Mouse (Mus musculus) T-helper 2 cell (primary cell): Measurements from ENCODE around the gene Ccdc146.

Experiments
- in situ Hi-C: fragments of 300-600 bp; cut with MboI, MseI; formaldehyde crosslinking; loops from one replicate; pipeline ENCODE4 v1.15.1; 2025; ENCODE audit warnings: high pct_unique_total_duplicates

Gene Ccdc146

GRCm38 (mm10) chr5:21265049-21265448, 159.4 kb downstream of the Ccdc146 start:
- in situ Hi-C loops, result loop anchor here (10.0 kb wide), 1 partner anchor 320 kb away; no protein-coding TSS in a partner anchor

DNA sequence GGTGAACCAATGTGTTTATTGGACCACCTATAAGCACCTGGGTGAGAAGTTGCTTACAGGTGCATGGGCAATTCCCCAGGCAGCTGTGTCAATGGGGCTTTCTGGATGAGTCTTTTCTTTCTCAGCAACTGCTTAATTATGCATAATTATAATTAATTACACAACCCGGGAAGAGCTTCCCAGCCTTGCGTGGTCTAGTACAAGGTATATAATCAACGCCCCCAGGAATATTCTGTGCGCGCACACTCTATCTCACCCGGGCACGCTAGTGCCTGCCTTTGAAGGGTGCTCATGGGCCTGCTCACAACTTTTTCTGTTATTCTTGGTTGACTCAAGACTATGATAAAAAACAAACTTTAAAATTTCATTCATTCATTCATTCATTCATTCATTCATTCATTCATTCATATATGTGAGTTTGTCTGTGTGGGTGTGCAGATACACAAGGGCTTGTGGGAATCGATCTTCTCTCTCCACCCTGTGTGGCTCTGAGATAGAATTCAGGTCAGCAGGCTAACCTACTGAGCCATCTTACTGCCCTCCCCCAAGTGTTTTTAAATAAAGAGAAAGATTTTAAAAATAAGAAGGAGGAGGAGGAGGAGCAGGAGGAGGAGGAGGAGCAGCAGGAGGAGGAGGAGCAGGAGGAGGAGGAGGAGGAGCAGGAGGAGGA, 160.0 kb downstream of the Ccdc146 start:
- in situ Hi-C loops, result loop anchor here (10.0 kb wide), 1 partner anchor 320 kb away; no protein-coding TSS in a partner anchor

DNA sequence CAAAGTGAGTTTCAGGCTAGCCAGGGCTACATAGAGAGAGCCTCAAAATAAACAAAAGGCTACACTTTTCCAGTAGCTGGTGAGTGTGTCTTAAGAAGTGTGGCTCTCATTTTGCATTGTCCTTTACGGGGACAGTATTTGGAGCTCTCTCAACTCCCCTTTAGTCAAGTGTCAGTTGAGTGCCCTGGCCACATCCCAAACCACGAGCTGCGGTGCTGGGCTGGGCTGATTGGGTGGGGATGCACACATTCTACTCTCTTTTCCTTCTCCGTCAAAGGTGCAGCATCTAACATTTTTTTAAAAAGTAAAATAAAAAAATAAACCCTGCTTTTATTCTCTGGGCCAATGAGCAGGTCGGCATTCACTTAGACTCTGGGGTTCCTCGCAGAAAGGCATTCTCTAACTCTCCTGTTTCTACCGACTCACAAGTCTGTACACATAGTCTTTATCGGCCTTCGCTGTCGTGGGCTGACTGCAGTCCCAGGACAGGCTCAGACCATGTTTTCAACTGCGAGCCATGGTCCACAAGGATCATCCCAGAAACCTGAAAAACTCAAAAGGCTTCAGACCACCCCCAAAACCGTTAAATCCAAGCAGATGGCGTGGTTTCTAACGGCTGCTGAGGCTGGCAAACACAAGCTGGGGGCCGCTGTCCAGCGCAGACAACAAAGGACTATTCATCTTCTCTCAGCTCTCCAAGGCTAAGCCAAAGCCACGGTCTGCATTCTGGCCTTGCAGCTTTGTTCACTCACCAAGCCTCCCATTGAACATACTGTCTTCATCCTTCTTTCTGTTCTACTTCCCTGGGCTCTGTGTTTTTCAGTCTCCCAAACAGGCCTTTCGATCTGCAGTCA, 161.0 kb downstream of the Ccdc146 start:
- in situ Hi-C loops, result loop anchor here (10.0 kb wide), 1 partner anchor 321 kb away; no protein-coding TSS in a partner anchor

DNA sequence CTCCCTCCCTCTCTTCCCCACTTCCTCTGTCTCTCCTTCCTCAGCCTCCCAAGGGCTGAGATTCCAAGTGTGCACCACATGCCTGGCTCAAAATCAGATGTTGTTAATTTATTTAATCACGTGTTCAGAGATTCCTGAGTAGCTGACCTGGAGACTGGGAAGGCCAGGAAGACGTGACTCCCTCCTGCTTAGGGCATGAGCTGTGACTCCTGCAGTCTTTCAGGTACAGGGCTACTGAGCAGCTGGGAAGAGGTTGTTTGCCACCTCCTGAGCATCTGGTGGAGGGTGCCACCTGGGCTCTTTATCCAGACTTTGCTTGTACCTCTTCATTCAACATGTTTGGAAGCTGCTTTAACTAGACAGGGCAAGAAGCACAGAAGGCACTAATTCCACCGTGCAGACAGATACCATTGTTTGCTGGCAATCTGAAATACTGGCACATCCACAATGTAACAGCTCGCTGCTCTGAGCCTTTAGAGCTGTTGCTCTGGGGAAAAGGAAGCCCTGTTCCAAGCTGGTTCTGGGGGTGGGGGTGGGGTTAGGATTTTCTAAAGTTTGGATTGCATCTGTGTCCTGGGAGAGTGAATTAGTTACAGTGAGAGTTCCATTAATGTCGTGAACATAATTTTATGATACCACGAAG, 163.2 kb downstream of the Ccdc146 start:
- in situ Hi-C loops, result loop anchor here (10.0 kb wide), 1 partner anchor 323 kb away; no protein-coding TSS in a partner anchor

DNA sequence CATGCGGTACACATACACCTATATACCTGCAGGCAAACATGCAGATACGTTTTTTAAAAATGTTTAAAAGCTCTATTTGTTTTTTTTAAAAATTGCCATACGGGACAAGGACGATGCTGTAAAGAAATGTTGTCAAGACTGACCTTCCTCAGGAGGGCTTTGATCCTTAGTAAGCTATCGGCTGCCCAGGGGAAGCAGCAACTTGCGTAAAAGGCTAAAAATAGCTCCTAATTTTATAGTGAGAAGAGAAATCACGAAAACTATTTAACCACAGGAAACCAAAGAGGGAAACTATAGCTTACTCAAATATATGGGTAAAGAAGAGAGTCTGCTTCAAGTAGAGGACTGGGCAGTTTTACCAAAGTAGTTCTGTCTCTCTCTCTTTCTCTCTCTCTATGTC, 163.7 kb downstream of the Ccdc146 start:
- in situ Hi-C loops, result loop anchor here (10.0 kb wide), 1 partner anchor 324 kb away; no protein-coding TSS in a partner anchor

- in situ Hi-C loops, result no loop called here
Observed at GRCm38 (mm10) chr5:21257806-21258205, 166.7 kb downstream of the Ccdc146 start.

GRCm38 (mm10) chr5:21257126-21257525, 167.4 kb downstream of the Ccdc146 start:
- in situ Hi-C loops, result no loop called here

GRCm38 (mm10) chr5:21255551-21256132, 168.8 kb downstream of the Ccdc146 start:
- in situ Hi-C loops, result no loop called here

GRCm38 (mm10) chr5:21254731-21255525, 169.5 kb downstream of the Ccdc146 start:
- in situ Hi-C loops, result no loop called here

DNA sequence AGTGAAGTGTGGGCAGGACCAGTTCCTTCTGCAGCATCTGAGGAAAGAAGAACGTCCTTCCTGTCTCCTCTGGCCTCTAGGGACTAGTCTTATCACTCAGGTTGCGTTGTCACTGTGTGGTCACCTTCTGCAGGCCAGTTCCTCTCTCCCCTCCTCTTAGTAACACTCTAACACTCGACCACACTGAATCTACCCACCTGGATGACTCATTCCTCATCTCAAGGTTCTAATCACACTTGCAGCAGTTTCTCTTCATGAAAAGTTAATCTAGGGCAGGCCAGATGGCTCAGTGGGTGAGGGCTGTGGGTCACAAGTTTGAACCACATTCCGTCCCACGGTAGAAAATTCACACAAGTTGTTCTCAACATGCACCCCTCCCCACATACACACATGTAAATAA, 175.6 kb downstream of the Ccdc146 start:
- in situ Hi-C loops, result no loop called here

DNA sequence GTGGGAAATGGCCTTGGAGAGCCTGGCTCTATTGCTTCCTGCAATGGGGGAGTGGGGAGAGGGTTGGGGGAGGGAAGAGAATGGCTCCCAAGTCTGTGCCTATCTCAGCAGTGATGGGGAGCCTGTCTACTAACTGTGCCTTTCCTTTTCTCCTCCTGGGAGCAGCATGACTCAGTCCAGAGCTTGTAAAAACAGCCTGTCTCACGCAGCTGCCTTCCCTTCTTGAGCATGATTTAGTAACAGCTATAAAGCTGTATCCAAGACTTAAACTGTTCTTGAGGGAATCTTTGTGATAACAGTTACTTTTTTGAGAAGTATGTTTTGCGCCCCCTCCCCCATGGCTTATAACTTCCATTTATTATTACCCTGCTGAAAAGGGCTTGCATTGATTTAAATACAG, 176.6 kb downstream of the Ccdc146 start:
- in situ Hi-C loops, result no loop called here

- in situ Hi-C loops, result no loop called here
Observed at GRCm38 (mm10) chr5:21246794-21247193, 177.7 kb downstream of the Ccdc146 start.

GRCm38 (mm10) chr5:21245241-21245640, 179.2 kb downstream of the Ccdc146 start:
- in situ Hi-C loops, result no loop called here

- in situ Hi-C loops, result no loop called here
Observed at GRCm38 (mm10) chr5:21244575-21244974, 179.9 kb downstream of the Ccdc146 start.
